Mouse (Mus musculus): ENCODE measurements around the gene Olfr982. TPM values are rescaled to one million over a fixed set of nuclear protein-coding genes. Genes with fewer than 3 reads are reported as not detected.

The Olfr982 gene
- not detected for polyA plus RNA-seq (2014; fragmentation: Illumina TruSeq; extraction: RNeasy Lipid Tissue Mini Kit (QIAGEN cat#74804); ENCODE audit: low read depth, low replicate concordance)

GRCm38 (mm10) chr9:40073529-40073928 lies at the start of gene Olfr982:
Olfr982 (plus strand) TSS chr9:40073829.

DNA sequence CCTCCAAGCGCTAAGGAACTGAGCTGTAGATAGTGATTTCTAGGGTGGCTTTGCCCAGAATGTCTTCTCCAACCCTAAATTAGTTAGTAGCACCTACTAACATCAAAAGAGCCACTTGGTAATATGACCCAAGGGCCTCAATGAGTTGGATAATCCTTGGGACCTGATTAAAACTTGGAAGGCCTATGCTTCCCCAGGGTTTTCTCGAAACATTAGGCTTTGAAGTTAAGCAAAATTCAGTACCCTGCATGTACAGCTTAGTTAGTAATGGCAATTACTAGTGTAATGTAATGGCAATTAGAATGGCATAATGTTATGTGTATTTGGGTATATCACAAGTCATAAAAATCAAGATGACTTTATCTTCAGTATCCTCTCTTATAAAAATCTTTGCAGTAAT lies 19.9 kb downstream of the Olfr982 start, which contains the start of gene Olfr983:
Olfr983 (minus strand) TSS at position 101 of the 400 bp plus-strand sequence.

GRCm38 (mm10) chr9:40114106-40114505 lies 40.5 kb downstream of the Olfr982 start, which contains the start of gene Olfr984:
Olfr984 (minus strand) TSS chr9:40114206.

Other genes with a start within 250 kb of the Olfr982 start
- gene Olfr971, start 237.0 kb upstream of the Olfr982 start, polyA plus RNA-seq (2014; fragmentation: Illumina TruSeq; extraction: RNeasy Lipid Tissue Mini Kit (QIAGEN cat#74804); ENCODE audit: low read depth, low replicate concordance): not detected
- not detected for gene Olfr972, start 207.4 kb upstream of the Olfr982 start, polyA plus RNA-seq (2014; fragmentation: Illumina TruSeq; extraction: RNeasy Lipid Tissue Mini Kit (QIAGEN cat#74804); ENCODE audit: low read depth, low replicate concordance)
- gene Olfr229, start 166.5 kb upstream of the Olfr982 start, polyA plus RNA-seq (2014; fragmentation: Illumina TruSeq; extraction: RNeasy Lipid Tissue Mini Kit (QIAGEN cat#74804); ENCODE audit: low read depth, low replicate concordance): not detected
- not detected for gene Olfr974, start 136.3 kb upstream of the Olfr982 start, polyA plus RNA-seq (2014; fragmentation: Illumina TruSeq; extraction: RNeasy Lipid Tissue Mini Kit (QIAGEN cat#74804); ENCODE audit: low read depth, low replicate concordance)
- not detected for gene Olfr975, start 121.8 kb upstream of the Olfr982 start, polyA plus RNA-seq (2014; fragmentation: Illumina TruSeq; extraction: RNeasy Lipid Tissue Mini Kit (QIAGEN cat#74804); ENCODE audit: low read depth, low replicate concordance)
- not detected for gene Olfr976, start 112.7 kb upstream of the Olfr982 start, polyA plus RNA-seq (2014; fragmentation: Illumina TruSeq; extraction: RNeasy Lipid Tissue Mini Kit (QIAGEN cat#74804); ENCODE audit: low read depth, low replicate concordance)
- not detected for gene Olfr978, start 81.7 kb upstream of the Olfr982 start, polyA plus RNA-seq (2014; fragmentation: Illumina TruSeq; extraction: RNeasy Lipid Tissue Mini Kit (QIAGEN cat#74804); ENCODE audit: low read depth, low replicate concordance)
- not detected for gene Olfr979, start 70.4 kb upstream of the Olfr982 start, polyA plus RNA-seq (2014; fragmentation: Illumina TruSeq; extraction: RNeasy Lipid Tissue Mini Kit (QIAGEN cat#74804); ENCODE audit: low read depth, low replicate concordance)
- gene Olfr980, start 64.2 kb upstream of the Olfr982 start, polyA plus RNA-seq (2014; fragmentation: Illumina TruSeq; extraction: RNeasy Lipid Tissue Mini Kit (QIAGEN cat#74804); ENCODE audit: low read depth, low replicate concordance): not detected
- gene Olfr981, start 52.4 kb upstream of the Olfr982 start, polyA plus RNA-seq (2014; fragmentation: Illumina TruSeq; extraction: RNeasy Lipid Tissue Mini Kit (QIAGEN cat#74804); ENCODE audit: low read depth, low replicate concordance): not detected
- not detected for gene Olfr983, start 19.8 kb downstream of the Olfr982 start, polyA plus RNA-seq (2014; fragmentation: Illumina TruSeq; extraction: RNeasy Lipid Tissue Mini Kit (QIAGEN cat#74804); ENCODE audit: low read depth, low replicate concordance)
- gene Olfr984, start 40.4 kb downstream of the Olfr982 start, polyA plus RNA-seq (2014; fragmentation: Illumina TruSeq; extraction: RNeasy Lipid Tissue Mini Kit (QIAGEN cat#74804); ENCODE audit: low read depth, low replicate concordance): not detected
- not detected for gene Olfr985, start 56.4 kb downstream of the Olfr982 start, polyA plus RNA-seq (2014; fragmentation: Illumina TruSeq; extraction: RNeasy Lipid Tissue Mini Kit (QIAGEN cat#74804); ENCODE audit: low read depth, low replicate concordance)
- not detected for gene Tmem225, start 74.3 kb downstream of the Olfr982 start, polyA plus RNA-seq (2014; fragmentation: Illumina TruSeq; extraction: RNeasy Lipid Tissue Mini Kit (QIAGEN cat#74804); ENCODE audit: low read depth, low replicate concordance)
- not detected for gene Olfr986, start 107.1 kb downstream of the Olfr982 start, polyA plus RNA-seq (2014; fragmentation: Illumina TruSeq; extraction: RNeasy Lipid Tissue Mini Kit (QIAGEN cat#74804); ENCODE audit: low read depth, low replicate concordance)
- 3.5 TPM for gene Zfp202, start 118.5 kb downstream of the Olfr982 start, polyA plus RNA-seq (2014; fragmentation: Illumina TruSeq; extraction: RNeasy Lipid Tissue Mini Kit (QIAGEN cat#74804); ENCODE audit: low read depth, low replicate concordance)
- gene Scn3b, start 195.4 kb downstream of the Olfr982 start, polyA plus RNA-seq (2014; fragmentation: Illumina TruSeq; extraction: RNeasy Lipid Tissue Mini Kit (QIAGEN cat#74804); ENCODE audit: low read depth, low replicate concordance): 2.5 TPM